Mouse (Mus musculus): ENCODE data around the gene Psma6. TPM values are rescaled to one million over a fixed set of nuclear protein-coding genes. Genes with fewer than 3 reads are reported as not detected.
"Not testable (repeated sequence)": the region's sequence is repeated elsewhere in the genome, so short reads cannot be mapped to it uniquely, and the experiment has no call there.

Gene Psma6
- polyA plus RNA-seq, 1 experiment from 2014 or later = 434 TPM

- H3K27ac ChIP-seq (replicated peaks) = no peak overlapping the region
- peaks cover 4% of the 10 kb centered on the region; the same call in 1 of the 2 replicates for H3K36me3 ChIP-seq
- WGBS = 69% methylated on average over 6 of the region's 6 CpGs
- no peaks in the 10 kb centered on the region for H3K27me3 ChIP-seq
- no peak overlapping the region for H3K9ac ChIP-seq (replicated peaks)
- H3K4me1 ChIP-seq = no peaks in the 10 kb centered on the region
- H3K4me3 ChIP-seq = no peak overlapping the region
- no peak for ATAC-seq (ENCODE audit: low FRiP score, low read depth)
- no peaks in the 10 kb centered on the region for H3K9me3 ChIP-seq
- H3K4me2 ChIP-seq (replicated peaks) = no peak overlapping the region
Observed at GRCm38 (mm10) chr12:55377610-55377980, 6.4 kb upstream of the Psma6 start.

DNA sequence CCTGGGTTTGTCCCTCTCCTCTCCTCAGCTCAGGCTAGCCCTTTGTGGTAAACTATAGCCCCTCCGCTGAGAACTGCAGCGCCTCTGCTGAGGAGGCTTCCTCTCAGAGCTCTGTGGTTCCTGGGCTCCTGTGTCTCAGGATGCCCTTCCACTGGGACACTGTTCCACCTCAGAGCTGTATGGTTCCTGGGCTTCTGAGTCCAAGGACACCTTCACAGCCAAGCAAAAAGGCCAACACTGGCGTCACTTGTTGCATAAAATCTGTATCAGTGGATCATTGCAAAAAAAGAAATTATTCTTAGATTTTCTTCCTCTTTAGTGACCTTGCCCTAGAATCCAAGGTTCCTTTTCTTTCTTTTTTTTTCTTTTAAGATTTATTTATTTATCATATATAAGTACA lies 804 bp downstream of the Psma6 start:
- Histone ChIP-seq H3K36me3 (no peaks in the 10 kb centered on the region), H3K9ac (replicated peaks) (no peak overlapping the region), H3K4me3 (no peak overlapping the region), H3K4me1 (peaks cover 9% of the 10 kb centered on the region), H3K27me3 (peaks cover 7% of the 10 kb centered on the region), H3K4me2 (replicated peaks) (no peak overlapping the region), H3K9me3 (no peaks in the 10 kb centered on the region), H3K27ac (replicated peaks) (no peak overlapping the region)
- WGBS = 93% methylated on average over 3 of the region's 3 CpGs
- no peak for ATAC-seq (ENCODE audit: low FRiP score, low read depth)

DNA sequence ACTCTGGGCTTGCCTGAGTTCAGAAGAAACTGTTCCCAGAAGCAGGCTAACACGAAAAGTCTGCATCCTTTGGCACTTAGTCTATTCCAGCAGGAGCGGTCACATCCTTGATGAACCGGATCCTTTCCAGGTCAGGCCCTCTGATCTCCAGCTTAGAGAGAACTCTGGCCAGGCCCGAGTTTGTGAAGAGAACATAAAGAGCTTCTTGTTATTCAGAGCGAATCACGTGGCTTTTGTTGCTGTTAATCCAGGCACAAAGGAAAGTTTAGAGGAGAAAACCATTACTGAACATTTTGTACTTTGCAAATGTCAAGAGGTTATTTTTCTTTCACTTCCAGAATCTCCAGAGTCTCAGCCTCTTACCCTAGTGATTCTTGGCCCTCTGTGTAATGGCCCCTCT lies 1.9 kb downstream of the Psma6 start:
- H3K9ac ChIP-seq (replicated peaks) = no peak overlapping the region
- H3K4me1 ChIP-seq = peaks cover 9% of the 10 kb centered on the region
- H3K4me2 ChIP-seq (replicated peaks) = no peak overlapping the region
- no peaks in the 10 kb centered on the region for H3K36me3 ChIP-seq
- peaks cover 7% of the 10 kb centered on the region for H3K27me3 ChIP-seq
- no peak for ATAC-seq (ENCODE audit: low FRiP score, low read depth)
- WGBS = 14% methylated on average over 6 of the region's 6 CpGs
- no peak overlapping the region for H3K27ac ChIP-seq (replicated peaks)
- no peaks in the 10 kb centered on the region for H3K9me3 ChIP-seq
- H3K4me3 ChIP-seq = no peak overlapping the region

- no peak overlapping the region for H3K4me3 ChIP-seq
- no peak for ATAC-seq (ENCODE audit: low FRiP score, low read depth)
- WGBS = 53% methylated on average over 9 of the region's 9 CpGs
Observed at GRCm38 (mm10) chr12:55386456-55386855, 2.4 kb downstream of the Psma6 start.

GRCm38 (mm10) chr12:55387083-55387787 lies 3.2 kb downstream of the Psma6 start:
- peaks cover 7% of the 10 kb centered on the region for H3K27me3 ChIP-seq
- no peaks in the 10 kb centered on the region for H3K9me3 ChIP-seq
- H3K4me1 ChIP-seq = peaks cover 9% of the 10 kb centered on the region
- ATAC-seq (ENCODE audit: low FRiP score, low read depth) = no peak
- H3K27ac ChIP-seq (replicated peaks) = no peak overlapping the region
- no peak overlapping the region for H3K9ac ChIP-seq (replicated peaks)
- H3K4me2 ChIP-seq (replicated peaks) = no peak overlapping the region
- H3K36me3 ChIP-seq = no peaks in the 10 kb centered on the region
- 81% methylated on average over 7 of the region's 7 CpGs for WGBS
- no peak overlapping the region for H3K4me3 ChIP-seq

More at GRCm38 (mm10) chr12:55386456-55386855, 2.4 kb downstream of the Psma6 start:
- peaks cover 9% of the 10 kb centered on the region for H3K4me1 ChIP-seq
- H3K27ac ChIP-seq (replicated peaks) = no peak overlapping the region
- H3K27me3 ChIP-seq = peaks cover 7% of the 10 kb centered on the region
- no peak overlapping the region for H3K4me2 ChIP-seq (replicated peaks)
- H3K36me3 ChIP-seq = no peaks in the 10 kb centered on the region
- no peaks in the 10 kb centered on the region for H3K9me3 ChIP-seq
- no peak overlapping the region for H3K9ac ChIP-seq (replicated peaks)

GRCm38 (mm10) chr12:55387788-55388465 lies 3.9 kb downstream of the Psma6 start:
- no peaks in the 10 kb centered on the region for H3K36me3 ChIP-seq
- 65% methylated on average over 11 of the region's 11 CpGs for WGBS
- H3K4me3 ChIP-seq = no peak overlapping the region
- no peak overlapping the region for H3K27ac ChIP-seq (replicated peaks)
- no peaks in the 10 kb centered on the region for H3K9me3 ChIP-seq
- no peak overlapping the region for H3K4me2 ChIP-seq (replicated peaks)
- 0 out of 2 replicates have a peak overlapping the region, but pooled peaks have one; percentile 4 for H3K9ac ChIP-seq (replicated peaks)
- H3K4me1 ChIP-seq = peaks cover 9% of the 10 kb centered on the region
- ATAC-seq (ENCODE audit: low FRiP score, low read depth) = no peak
- H3K27me3 ChIP-seq = peaks cover 7% of the 10 kb centered on the region

DNA sequence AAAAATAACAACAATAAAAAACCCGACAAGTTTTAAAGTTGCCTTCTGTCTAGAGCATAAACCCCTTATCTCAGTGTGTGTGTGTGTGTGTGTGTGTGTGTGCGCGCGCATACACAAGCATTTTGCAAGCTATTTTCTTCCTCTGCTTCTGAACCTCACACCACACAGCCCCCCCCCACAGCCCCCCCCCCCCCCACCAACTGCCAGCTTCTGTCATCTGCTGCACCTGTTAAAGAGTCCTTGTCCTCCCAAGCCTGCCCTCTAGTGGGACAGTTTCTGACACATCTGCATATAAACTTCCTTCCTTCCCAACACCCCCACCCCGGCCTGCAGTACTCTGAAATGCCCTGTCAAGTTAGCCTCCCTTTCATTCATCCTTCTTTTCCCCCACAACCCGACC lies 4.5 kb downstream of the Psma6 start:
- ATAC-seq (ENCODE audit: low FRiP score, low read depth) = no peak
- H3K4me3 ChIP-seq = no peak overlapping the region
- peaks cover 9% of the 10 kb centered on the region for H3K4me1 ChIP-seq
- no peaks in the 10 kb centered on the region for H3K9me3 ChIP-seq
- H3K9ac ChIP-seq (replicated peaks) = no peak overlapping the region
- H3K27ac ChIP-seq (replicated peaks) = no peak overlapping the region
- peaks cover 7% of the 10 kb centered on the region for H3K27me3 ChIP-seq
- no peaks in the 10 kb centered on the region for H3K36me3 ChIP-seq
- WGBS = 70% methylated on average over 6 of the region's 6 CpGs
- H3K4me2 ChIP-seq (replicated peaks) = no peak overlapping the region

GRCm38 (mm10) chr12:55389132-55390081 lies 5.4 kb downstream of the Psma6 start:
- Histone ChIP-seq H3K4me1 (peaks cover 9% of the 10 kb centered on the region), H3K36me3 (no peaks in the 10 kb centered on the region), H3K4me2 (replicated peaks) (no peak overlapping the region), H3K9ac (replicated peaks) (no peak overlapping the region), H3K27me3 (peaks cover 7% of the 10 kb centered on the region), H3K4me3 (no peak overlapping the region), H3K9me3 (no peaks in the 10 kb centered on the region), H3K27ac (replicated peaks) (no peak overlapping the region)
- 87% methylated on average over 17 of the region's 17 CpGs for WGBS
- no peak for ATAC-seq (ENCODE audit: low FRiP score, low read depth)

DNA sequence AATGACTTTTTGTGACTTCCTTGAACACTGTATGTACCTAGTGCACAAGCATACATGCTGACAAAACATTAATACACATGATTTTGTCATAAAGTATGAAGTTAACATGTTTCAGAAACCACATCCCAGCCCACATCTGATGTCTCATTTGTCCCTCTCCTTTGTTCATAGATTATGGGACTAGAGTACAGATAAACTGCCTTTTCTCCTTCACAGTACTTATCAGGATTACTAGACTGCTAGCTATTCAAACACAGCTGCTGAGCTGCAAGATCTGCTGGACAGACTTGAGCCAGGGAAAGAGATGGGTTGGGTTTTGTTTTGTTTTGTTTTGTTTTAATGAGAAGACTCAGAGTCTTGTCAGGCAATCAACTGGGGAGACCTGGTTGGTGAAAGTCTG lies 8.1 kb downstream of the Psma6 start:
- H3K27ac ChIP-seq (replicated peaks) = no peak overlapping the region
- ATAC-seq (ENCODE audit: low FRiP score, low read depth) = no peak
- H3K9ac ChIP-seq (replicated peaks) = no peak overlapping the region
- H3K4me2 ChIP-seq (replicated peaks) = no peak overlapping the region
- no peaks in the 10 kb centered on the region for H3K36me3 ChIP-seq
- H3K9me3 ChIP-seq = no peaks in the 10 kb centered on the region
- no peak overlapping the region for H3K4me3 ChIP-seq
- no peaks in the 10 kb centered on the region for H3K4me1 ChIP-seq
- no peaks in the 10 kb centered on the region for H3K27me3 ChIP-seq

GRCm38 (mm10) chr12:55392733-55393577 lies 8.9 kb downstream of the Psma6 start:
- Histone ChIP-seq H3K27me3 (no peaks in the 10 kb centered on the region), H3K4me2 (replicated peaks) (no peak overlapping the region), H3K9me3 (no peaks in the 10 kb centered on the region), H3K4me3 (no peak overlapping the region), H3K4me1 (peaks cover 3% of the 10 kb centered on the region), H3K36me3 (no peaks in the 10 kb centered on the region), H3K27ac (replicated peaks) (no peak overlapping the region), H3K9ac (replicated peaks) (no peak overlapping the region)
- no peak for ATAC-seq (ENCODE audit: low FRiP score, low read depth)
- WGBS = 87% methylated on average over 11 of the region's 11 CpGs

DNA sequence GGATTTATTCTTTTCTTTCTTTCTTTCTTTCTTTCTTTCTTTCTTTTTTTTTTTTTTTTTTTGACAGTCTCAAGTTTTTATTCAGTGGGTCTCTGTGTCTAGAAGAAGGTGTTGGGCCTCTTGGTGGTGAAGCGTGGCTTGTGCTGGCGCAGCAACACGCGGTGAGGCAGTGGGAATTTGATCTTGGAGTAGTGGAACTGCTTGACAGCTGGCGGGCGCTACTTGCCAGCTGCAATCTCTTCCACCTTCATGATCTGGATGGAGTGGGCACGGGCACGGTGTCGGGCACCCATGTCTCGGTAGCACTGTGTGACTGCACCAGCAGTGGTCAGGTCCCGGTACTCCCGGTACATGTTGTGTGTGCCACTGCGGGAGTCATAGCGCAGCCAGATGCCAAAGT lies 11.6 kb downstream of the Psma6 start:
- H3K4me3 ChIP-seq; H3K27me3 ChIP-seq; ATAC-seq (ENCODE audit: low FRiP score, low read depth); H3K36me3 ChIP-seq; H3K4me2 ChIP-seq (replicated peaks); H3K9ac ChIP-seq (replicated peaks); H3K9me3 ChIP-seq; H3K27ac ChIP-seq (replicated peaks): not testable (repeated sequence)
- WGBS = 90% methylated on average over 14 of the region's 14 CpGs
- H3K4me1 ChIP-seq = peaks cover 13% of the 10 kb centered on the region

All from midbrain, embryonic 12.5 days (tissue).